Mouse (Mus musculus) midbrain, embryonic 14.5 days (tissue): ENCODE results near the gene Sh3pxd2a. TPM values are rescaled to one million over a fixed set of nuclear protein-coding genes. Genes with fewer than 3 reads are reported as not detected.

Source experiments
- ATAC-seq: fragments of 200-750 bp; cut with Nextera tagmentation; 2 replicates; pipeline ENCODE4 v1.8.0; 2017; ENCODE audit warnings: moderate number of reproducible peaks, moderate library complexity; ENCODE audit not compliant: low FRiP score, low TSS enrichment
- DNase-seq: peaks from one replicate; pipeline ENCODE4 v3.0.0-alpha.2; 2015
- H3K27ac ChIP-seq: fragments of 300-500 bp; sonication (generic); replicated peaks from 2 replicates; pipeline ENCODE4 v1.5.1; 2014; ENCODE audit warnings: mild to moderate bottlenecking, low read depth, low read length, moderate library complexity
- H3K27me3 ChIP-seq: fragments of 300-500 bp; sonication (generic); 2 replicates; pipeline ENCODE4 v1.6.1; 2014; ENCODE audit warnings: low read length, control low read depth, mixed read lengths; ENCODE audit not compliant: control insufficient read depth, insufficient read depth
- H3K36me3 ChIP-seq: fragments of 300-500 bp; sonication (generic); 2 replicates; pipeline ENCODE4 v1.6.1; 2014; ENCODE audit warnings: low read length, control low read depth; ENCODE audit not compliant: control insufficient read depth, insufficient read depth
- H3K4me1 ChIP-seq: fragments of 300-500 bp; sonication (generic); 2 replicates; pipeline ENCODE4 v1.6.1; 2014; ENCODE audit warnings: mild to moderate bottlenecking, antibody characterized with exemption, low read length, control low read depth; ENCODE audit not compliant: control insufficient read depth, insufficient read depth
- H3K4me2 ChIP-seq: fragments of 300-500 bp; sonication (generic); 2 replicates; pipeline ENCODE4 v1.6.1; 2014; ENCODE audit warnings: mild to moderate bottlenecking, low read length, moderate library complexity
- H3K4me3 ChIP-seq: fragments of 300-500 bp; sonication (generic); replicated peaks from 2 replicates; pipeline ENCODE4 v1.5.1; 2014; ENCODE audit warnings: low read depth, low read length
- H3K9ac ChIP-seq: fragments of 300-500 bp; sonication (generic); replicated peaks from 2 replicates; pipeline ENCODE4 v1.6.1; 2014; ENCODE audit warnings: mild to moderate bottlenecking, low read length, moderate library complexity
- H3K9me3 ChIP-seq: fragments of 300-500 bp; sonication (generic); 2 replicates; pipeline ENCODE4 v1.6.1; 2016; ENCODE audit warnings: low read length, control low read depth, mixed read lengths; ENCODE audit not compliant: control insufficient read depth
- WGBS: fragments of 180-500 bp; shearing (Covaris S2); extraction: QIAGEN DNeasy Blood & Tissue Kit; methylation state at CpG from one replicate; pipeline ENCODE4 v1.1.7; 2014; 5-methylcytosine and 5-hydroxymethylcytosine counted together
- polyA plus RNA-seq: library from polyadenylated mRNA; unstranded; fragments of >200 nt; fragmentation: Nextera tagmentation; extraction: Ambion mirVana; gene quantifications from 2 replicates; pipeline ENCODE4 v1.2.1, GENCODE M21; 2014

The Sh3pxd2a gene
- polyA plus RNA-seq, 1 experiment from 2014 or later = 2.4 TPM

DNA sequence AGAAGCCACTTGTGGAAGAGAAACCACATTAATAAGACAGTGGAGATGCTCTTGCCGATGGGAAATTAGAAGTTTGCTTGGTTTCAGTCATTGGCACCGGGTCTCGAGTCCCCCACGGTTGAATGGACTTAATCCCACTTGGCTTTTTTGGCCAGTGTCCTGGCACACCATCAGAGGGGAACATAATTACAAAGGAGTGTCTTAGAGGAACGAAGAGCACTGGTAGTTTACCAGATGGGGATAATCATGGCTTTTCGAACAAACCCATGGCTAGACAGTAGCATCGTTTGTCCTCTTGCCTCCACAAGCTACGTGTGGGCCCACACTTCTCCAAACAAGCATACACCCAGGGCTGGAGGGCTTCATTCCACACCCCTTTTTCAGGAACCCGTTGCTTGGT lies 33.1 kb upstream of the Sh3pxd2a start:
- DNase-seq (no peak), ATAC-seq (no peak)
- no peak overlapping the region for H3K9ac ChIP-seq
- no peak overlapping the region for H3K27ac ChIP-seq
- no peak overlapping the region for H3K4me2 ChIP-seq
- H3K4me1 ChIP-seq = peaks cover 16% of the 10 kb centered on the region
- H3K4me3 ChIP-seq = no peak overlapping the region
- no peaks in the 10 kb centered on the region for H3K27me3 ChIP-seq
- no peaks in the 10 kb centered on the region for H3K36me3 ChIP-seq
- H3K9me3 ChIP-seq = no peaks in the 10 kb centered on the region
- WGBS = 76% methylated on average over 9 of the region's 9 CpGs

DNA sequence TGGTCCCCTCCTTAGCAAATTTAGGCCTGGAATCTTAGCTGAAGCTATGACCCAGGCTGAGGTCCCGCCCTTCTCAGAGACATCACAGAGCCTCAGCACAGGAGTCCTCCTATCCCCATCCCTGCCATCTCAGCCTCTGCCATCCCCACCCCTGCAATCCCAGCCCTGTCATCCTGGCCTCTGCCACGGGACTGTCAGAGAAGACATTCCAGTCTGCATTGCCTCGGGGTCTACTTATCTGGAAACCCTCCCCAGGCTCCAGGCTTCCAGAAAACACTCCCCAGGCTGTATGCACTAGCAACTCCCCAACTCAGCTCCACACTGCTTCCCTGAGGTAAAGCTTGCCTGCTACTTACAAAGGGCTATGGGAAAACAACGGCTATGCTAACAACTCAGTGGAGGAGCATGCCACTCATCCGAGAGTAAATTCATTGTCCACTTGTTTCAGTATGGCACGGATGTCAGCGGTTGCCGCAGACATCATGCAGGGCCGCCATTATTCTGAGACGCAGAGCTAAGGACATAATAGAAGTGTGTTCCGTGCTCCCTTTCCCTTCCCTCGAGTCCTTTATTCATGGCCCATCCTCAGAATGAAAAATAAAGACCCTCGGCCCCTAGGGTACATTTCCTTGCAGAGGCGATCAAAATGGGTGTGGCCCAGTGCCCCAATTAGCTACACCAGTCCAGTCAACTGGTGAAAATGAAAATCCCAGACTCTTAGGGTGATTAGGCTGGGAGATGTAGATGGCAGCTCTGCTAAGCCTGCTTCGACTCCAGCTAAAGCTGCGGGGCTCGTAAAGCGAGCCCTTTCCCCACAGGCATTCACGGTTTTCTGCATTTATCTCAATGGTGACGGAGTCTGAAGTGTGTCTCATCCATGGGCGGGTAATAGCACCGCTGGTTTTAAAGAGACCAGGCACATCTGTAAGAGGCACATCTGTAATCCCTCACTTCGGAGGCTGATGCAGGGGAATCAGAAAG lies 29.1 kb upstream of the Sh3pxd2a start:
- Histone ChIP-seq H3K9ac (0 out of 2 replicates have a peak overlapping the region, but pooled peaks have one; percentile 31), H3K4me2 (peak overlapping the region; percentile 46), H3K27ac (peak overlapping the region; percentile 73), H3K27me3 (no peaks in the 10 kb centered on the region), H3K4me1 (peaks cover 16% of the 10 kb centered on the region), H3K36me3 (no peaks in the 10 kb centered on the region), H3K4me3 (peak overlapping the region; percentile 13), H3K9me3 (no peaks in the 10 kb centered on the region)
- WGBS = 13% methylated on average over 23 of the region's 23 CpGs
- DNase-seq = peak; percentile 72
- ATAC-seq = peak; percentile 57

DNA sequence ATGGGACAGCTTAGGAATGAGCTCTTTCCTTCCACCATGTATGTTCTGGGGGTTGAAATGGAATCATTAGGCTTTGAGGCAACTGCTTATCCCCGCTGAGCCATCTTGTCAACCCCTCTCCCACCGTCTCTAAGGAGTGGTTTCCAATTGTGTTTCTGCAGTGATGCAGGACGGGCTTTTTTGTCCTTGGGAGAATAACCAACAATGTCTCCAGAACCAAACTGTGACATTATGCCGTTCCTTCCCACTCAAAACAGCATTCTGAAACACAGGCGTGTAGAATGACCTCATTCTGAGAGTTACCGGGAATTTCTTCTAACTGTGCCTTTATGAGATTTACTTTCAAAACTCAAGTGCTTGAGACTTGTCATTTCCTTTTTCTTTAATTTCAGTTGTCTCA lies 28.2 kb upstream of the Sh3pxd2a start:
- Histone ChIP-seq H3K27me3 (no peaks in the 10 kb centered on the region), H3K9me3 (no peaks in the 10 kb centered on the region), H3K27ac (peak overlapping the region; percentile 73; the same call in 1 of the 2 replicates), H3K4me3 (no peak overlapping the region), H3K4me1 (peaks cover 16% of the 10 kb centered on the region), H3K4me2 (no peak overlapping the region), H3K36me3 (no peaks in the 10 kb centered on the region), H3K9ac (no peak overlapping the region)
- no peak for ATAC-seq
- WGBS = 13% methylated on average over 6 of the region's 6 CpGs
- DNase-seq = peak; percentile 30

DNA sequence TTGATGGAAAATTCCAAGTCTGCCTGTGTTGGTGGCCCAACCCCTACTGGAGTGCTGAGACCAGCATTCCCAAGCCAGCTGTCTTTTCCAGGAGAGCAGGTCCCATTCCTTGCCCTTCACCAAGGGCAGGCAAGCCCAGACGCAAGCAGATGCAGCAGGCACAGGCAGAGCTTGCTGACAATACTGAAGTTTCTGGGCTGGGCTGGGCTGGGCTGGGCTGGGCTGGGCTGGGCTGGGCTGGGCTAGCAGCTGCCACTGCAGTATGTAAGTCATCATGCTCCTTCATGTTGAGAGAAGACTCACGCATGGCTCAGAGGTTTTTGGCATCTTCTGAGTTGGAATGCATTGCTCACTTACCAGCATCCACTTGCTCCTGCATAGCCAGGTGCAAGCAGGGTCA lies 27.7 kb upstream of the Sh3pxd2a start:
- WGBS = 54% methylated on average over 2 of the region's 2 CpGs
- no peaks in the 10 kb centered on the region for H3K9me3 ChIP-seq
- H3K36me3 ChIP-seq = no peaks in the 10 kb centered on the region
- H3K27ac ChIP-seq = no peak overlapping the region
- H3K27me3 ChIP-seq = no peaks in the 10 kb centered on the region
- H3K4me3 ChIP-seq = no peak overlapping the region
- peaks cover 16% of the 10 kb centered on the region for H3K4me1 ChIP-seq
- no peak for ATAC-seq
- no peak for DNase-seq
- H3K9ac ChIP-seq = no peak overlapping the region
- no peak overlapping the region for H3K4me2 ChIP-seq

DNA sequence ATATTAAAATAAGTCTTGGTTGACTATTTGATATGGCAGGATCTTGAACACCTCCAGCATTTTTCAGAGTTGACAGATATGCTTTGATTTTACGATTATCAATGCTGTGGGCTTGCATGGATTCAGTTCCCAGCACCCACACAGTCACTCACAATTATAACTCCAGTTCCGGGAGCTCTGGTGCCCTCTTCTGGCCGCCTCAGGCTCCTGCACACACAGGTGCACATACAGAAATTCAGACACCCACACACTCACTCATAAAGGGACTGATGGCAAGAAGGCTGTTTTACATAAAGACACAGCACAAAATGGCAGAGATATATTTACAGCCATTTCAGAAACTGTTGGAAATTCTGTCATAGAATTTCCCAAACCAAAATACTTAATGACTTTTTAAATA lies 25.0 kb upstream of the Sh3pxd2a start:
- Histone ChIP-seq H3K27ac (no peak overlapping the region), H3K4me2 (no peak overlapping the region), H3K27me3 (no peaks in the 10 kb centered on the region), H3K9me3 (no peaks in the 10 kb centered on the region), H3K9ac (no peak overlapping the region), H3K36me3 (no peaks in the 10 kb centered on the region), H3K4me1 (peaks cover 19% of the 10 kb centered on the region), H3K4me3 (no peak overlapping the region)
- no peak for ATAC-seq
- no peak for DNase-seq
- WGBS = 92% methylated on average over 3 of the region's 3 CpGs

DNA sequence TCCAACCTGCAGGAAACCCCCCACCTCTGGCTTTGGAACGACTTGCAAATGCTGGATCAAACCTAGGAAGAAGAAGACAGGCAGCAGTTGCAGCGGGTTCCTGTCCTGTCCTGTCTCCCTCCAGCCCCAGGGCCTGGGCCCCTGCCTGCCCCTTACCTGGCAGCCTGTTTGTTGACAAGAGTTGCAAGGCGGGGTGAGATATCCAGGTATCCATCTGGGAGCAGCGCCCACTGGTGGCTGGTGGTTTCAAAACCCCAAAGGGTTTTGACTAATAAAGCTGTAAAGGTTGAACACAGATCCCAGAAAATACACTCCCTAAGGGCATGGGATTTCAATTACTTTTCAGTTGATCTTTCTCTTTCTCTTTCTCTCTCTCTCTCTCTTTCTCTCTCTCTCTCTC lies 24.0 kb upstream of the Sh3pxd2a start:
- H3K4me1 ChIP-seq = peaks cover 11% of the 10 kb centered on the region
- no peak overlapping the region for H3K9ac ChIP-seq
- ATAC-seq (no peak), DNase-seq (no peak)
- WGBS = 49% methylated on average over 4 of the region's 4 CpGs
- H3K4me3 ChIP-seq = no peak overlapping the region
- H3K36me3 ChIP-seq = no peaks in the 10 kb centered on the region
- H3K27ac ChIP-seq = no peak overlapping the region
- H3K4me2 ChIP-seq = no peak overlapping the region
- H3K9me3 ChIP-seq = no peaks in the 10 kb centered on the region
- no peaks in the 10 kb centered on the region for H3K27me3 ChIP-seq

DNA sequence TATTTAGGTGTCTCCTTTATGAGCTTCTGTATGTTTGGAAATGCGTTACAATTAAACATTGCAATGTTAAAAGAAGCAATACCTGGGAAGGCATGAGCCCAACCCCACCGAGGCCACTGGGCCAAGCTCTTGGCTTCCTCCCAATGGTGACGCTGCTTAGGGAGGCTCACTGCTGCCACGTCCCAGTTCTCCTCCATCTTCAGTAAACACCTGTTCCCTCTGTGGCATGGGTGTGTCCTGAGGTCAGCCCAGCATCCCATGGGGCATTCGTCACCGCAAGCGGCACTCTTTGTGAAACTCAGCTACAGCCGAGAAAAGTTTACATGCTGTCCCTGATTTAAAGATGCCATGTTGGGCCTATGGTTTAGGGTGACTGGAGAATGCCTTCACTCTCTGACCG lies 23.4 kb upstream of the Sh3pxd2a start:
- ATAC-seq (no peak), DNase-seq (no peak)
- H3K27me3 ChIP-seq = no peaks in the 10 kb centered on the region
- no peak overlapping the region for H3K27ac ChIP-seq
- H3K4me2 ChIP-seq = no peak overlapping the region
- H3K9ac ChIP-seq = no peak overlapping the region
- no peaks in the 10 kb centered on the region for H3K9me3 ChIP-seq
- no peak overlapping the region for H3K4me3 ChIP-seq
- peaks cover 5% of the 10 kb centered on the region; the same call in 1 of the 2 replicates for H3K4me1 ChIP-seq
- H3K36me3 ChIP-seq = no peaks in the 10 kb centered on the region
- 88% methylated on average over 9 of the region's 9 CpGs for WGBS

DNA sequence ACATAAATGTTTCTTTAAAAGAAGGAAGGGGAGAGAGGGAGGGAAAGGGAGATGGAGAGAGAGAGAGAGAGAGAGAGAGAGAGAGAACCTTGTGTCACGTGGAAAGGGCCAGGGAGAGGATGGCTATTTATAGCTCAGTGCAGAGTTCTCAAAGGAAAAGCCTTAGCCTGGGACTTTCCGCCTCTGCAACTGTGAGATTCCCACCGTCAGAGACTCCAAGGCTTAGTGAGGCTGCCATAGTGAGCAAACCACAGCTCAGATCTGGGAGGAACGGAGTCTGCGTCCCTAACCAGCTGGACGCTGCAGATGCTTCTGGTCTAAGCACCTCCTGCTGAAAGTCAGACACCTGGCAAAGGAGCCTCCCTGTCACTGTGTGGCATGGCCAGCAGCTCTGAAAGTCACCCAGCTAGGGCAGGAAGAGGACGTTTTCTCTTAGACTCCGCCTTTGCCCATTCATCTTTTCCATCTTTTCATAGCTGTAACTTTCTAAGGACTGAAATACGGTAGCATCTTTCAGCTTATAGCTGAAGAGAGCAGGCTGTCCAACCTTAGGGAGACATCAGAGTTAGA lies 21.9 kb upstream of the Sh3pxd2a start:
- no peaks in the 10 kb centered on the region for H3K36me3 ChIP-seq
- H3K27me3 ChIP-seq = no peaks in the 10 kb centered on the region
- H3K27ac ChIP-seq = no peak overlapping the region
- H3K9ac ChIP-seq = no peak overlapping the region
- H3K4me2 ChIP-seq = no peak overlapping the region
- no peak for ATAC-seq
- no peaks in the 10 kb centered on the region for H3K9me3 ChIP-seq
- DNase-seq = peak; percentile 35
- WGBS = 45% methylated on average over 9 of the region's 9 CpGs
- no peak overlapping the region for H3K4me3 ChIP-seq
- H3K4me1 ChIP-seq = peaks cover 5% of the 10 kb centered on the region; the same call in 1 of the 2 replicates
